Mouse (Mus musculus) embryonic stem cell, embryonic (primary cell): ENCODE data around the gene H2-Q1.
"Not testable (repeated sequence)": the region's sequence is repeated elsewhere in the genome, so short reads cannot be mapped to it uniquely, and the experiment has no call there.

Experiments used
- CTCF ChIA-PET, 4 experiments: fragments of 300-600 bp in 2 of 4; fragments of 350-600 bp in 2 of 4; sonication (Branson Sonifier 250); formaldehyde crosslinking; loops; one replicate each; lab custom pipeline; 2022; ENCODE audit warnings: inconsistent platforms in 2 of 4; lab: Charles Lee
- POLR2A ChIA-PET, 4 experiments: fragments of 300-600 bp in 2 of 4; fragments of 350-600 bp in 2 of 4; sonication (Branson Sonifier 250); formaldehyde crosslinking; loops; one replicate each; lab custom pipeline; 2022; ENCODE audit warnings: antibody characterized with exemption in 4 of 4, inconsistent platforms in 1 of 4; lab: Charles Lee

H2-Q1 gene

DNA sequence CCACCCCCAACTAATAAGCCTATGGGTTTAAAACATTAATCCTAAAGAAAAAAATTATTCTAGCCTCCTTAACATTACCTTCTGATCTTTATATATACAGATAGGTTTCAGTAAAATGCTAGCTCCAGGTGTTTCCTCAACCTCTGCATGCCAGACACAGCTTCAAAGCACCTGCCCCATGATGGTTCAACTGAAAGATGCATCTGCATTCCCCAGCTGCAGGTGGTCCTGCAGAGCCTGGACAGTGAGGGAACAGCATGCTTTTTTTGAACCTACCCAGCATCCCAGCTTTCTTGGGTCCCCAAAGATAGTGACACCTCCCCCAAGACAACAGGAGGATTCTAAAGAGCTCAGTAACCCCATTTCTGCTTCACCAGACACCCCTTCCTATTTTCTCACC is 1.5 kb upstream of the H2-Q1 start:
- POLR2A ChIA-PET, result no interaction called here

DNA sequence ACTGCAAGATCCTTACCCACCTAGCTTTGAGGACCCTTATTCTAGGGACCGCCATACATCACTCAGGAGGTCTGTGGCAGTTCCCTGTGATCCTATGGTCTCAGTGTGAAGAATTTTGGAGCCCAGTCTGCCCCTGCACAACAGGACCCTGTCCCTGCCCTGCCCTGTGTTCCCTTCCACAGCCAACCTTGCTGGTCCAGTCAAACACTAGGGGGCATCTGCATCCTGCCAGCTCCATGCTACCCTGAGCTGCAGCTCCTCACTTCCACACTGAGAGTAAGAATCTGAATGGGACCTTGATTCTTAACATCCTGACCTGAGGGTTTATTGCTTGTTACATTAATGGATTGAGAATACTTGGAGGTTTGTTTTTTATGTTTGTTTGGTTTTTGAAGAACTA is 4.9 kb downstream of the H2-Q1 start:
- POLR2A ChIA-PET, result not testable (repeated sequence)
- CTCF ChIA-PET, result interaction anchor here in 2 of 4 experiments (1.0 to 1.2 kb wide), 2 partner anchors 56 to 110 kb away, joined by 3 to 5 read pairs; no protein-coding TSS in a partner anchor

More for the DNA sequence above, 1.5 kb upstream of the H2-Q1 start:
- CTCF ChIA-PET, result interaction anchor here in 2 of 4 experiments (0.6 to 1.5 kb wide), 3 partner anchors 15 to 61 kb away, joined by 3 read pairs; no protein-coding TSS in a partner anchor

DNA sequence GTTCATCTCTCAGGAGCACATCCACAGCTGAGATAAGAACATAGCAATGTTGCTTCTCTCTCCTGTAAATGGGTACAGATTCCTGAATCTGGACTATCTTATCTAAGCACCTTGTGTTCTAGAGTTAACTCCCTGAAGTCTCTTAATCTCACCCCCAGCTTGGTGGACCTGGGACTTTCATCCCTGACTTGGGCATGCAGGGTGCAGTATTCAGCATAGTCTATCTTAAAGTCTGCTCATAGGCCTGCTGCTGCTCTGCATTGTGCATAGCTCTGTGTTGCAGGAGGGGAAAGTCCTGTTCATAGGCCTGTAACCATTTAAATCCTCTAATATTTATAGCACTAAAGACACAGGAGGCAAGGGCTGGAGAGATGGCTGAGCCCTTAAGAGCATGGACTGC is 5.8 kb downstream of the H2-Q1 start:
- CTCF ChIA-PET, result interaction anchor here in 1 of 4 experiments (0.6 kb wide), 1 partner anchor 197 kb away, joined by 4 read pairs; no protein-coding TSS in a partner anchor
- POLR2A ChIA-PET, result interaction anchor here in 1 of 4 experiments (0.6 kb wide), 1 partner anchor 21 kb away, joined by 3 read pairs; no protein-coding TSS in a partner anchor

DNA sequence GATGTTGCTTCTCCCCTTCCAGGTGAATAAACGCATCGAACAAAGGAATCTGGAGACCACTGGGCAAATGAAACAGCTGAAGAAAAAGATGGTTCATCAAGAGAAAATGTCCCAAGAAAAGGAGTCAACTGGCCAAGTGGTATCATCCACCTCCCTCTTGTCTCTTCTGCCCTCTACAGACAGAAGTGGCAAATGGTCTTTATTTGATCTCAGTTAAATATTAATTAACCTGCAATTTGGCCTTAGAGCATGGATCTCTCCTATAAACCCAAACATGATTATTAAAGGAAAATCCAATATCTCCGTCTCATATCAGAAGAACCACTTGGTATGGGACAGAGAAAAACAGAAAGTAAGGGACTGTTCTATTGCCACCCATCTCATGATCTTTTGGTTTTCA is 9.5 kb downstream of the H2-Q1 start:
- CTCF ChIA-PET, result interaction anchor here in 1 of 4 experiments (2.0 kb wide), 1 partner anchor 28 kb away, joined by 4 read pairs; no protein-coding TSS in a partner anchor
- POLR2A ChIA-PET, result not testable (repeated sequence)

DNA sequence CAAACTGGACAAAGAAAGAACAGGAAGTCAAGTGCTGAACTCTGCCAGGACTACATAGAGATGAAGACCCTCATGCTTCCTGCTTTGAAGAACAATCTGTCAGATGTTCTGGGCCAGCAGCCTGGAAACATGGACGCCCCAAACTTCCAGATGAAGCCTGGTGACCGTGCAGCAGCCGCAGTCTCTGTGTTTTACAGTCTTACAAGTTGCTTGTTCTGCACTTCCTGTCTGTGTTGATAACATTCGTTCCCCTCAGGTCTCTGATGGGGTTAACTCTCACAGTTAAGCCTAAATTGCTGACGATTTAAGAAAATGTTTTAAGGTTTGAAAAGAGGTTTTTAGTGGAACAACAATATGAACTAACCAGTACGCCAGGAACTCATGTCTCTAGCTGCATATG is 11.3 kb downstream of the H2-Q1 start:
- CTCF ChIA-PET, result not testable (repeated sequence)
- POLR2A ChIA-PET, result interaction anchor here in 1 of 4 experiments (0.6 kb wide), 1 partner anchor 344 kb away, joined by 3 read pairs; no protein-coding TSS in a partner anchor

DNA sequence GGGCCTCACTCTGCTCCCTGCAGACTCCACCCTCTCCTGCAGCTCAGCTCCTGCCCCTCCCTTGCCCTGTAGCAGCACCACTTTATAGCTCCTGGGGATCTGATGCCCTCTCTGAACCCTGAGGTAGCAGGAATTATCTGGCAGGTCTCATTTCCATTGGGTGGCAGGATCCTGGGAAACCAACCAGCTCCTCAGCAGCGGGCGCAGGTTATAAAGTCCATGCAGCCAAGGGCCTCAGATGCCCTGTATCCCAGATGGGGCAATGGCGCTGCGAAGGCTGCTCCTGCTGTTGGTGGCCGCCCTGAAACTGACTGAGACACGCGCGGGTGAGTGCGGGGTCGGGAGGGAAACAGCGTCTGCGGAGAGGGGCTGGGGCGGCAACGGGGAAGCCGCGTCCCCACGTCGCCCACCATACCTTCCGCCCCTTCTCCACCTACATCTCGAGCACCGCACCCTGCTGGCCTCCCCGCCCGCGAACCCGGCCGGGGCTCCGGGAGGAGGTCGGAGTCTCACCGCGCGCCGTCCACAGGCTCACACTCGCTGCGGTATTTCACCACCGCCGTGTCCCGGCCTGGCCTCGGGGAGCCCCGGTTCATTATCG is 22.0 kb downstream of the H2-Q1 start, which contains the start of gene H2-Q2:
TSS of gene H2-Q2 (plus strand) at position 172 of the 601 bp plus-strand sequence.
- ChIA-PET CTCF (interaction anchor here in 1 of 4 experiments (0.9 kb wide), 1 partner anchor 40 kb away, joined by 3 read pairs; no protein-coding TSS in a partner anchor), POLR2A (interaction anchor here in 2 of 4 experiments (0.6 to 1.7 kb wide), 6 partner anchors 9 to 448 kb away, joined by 3 to 6 read pairs (median 3); partner anchors contain the start of gene H2-Q1 (in 1 of the 2))

DNA sequence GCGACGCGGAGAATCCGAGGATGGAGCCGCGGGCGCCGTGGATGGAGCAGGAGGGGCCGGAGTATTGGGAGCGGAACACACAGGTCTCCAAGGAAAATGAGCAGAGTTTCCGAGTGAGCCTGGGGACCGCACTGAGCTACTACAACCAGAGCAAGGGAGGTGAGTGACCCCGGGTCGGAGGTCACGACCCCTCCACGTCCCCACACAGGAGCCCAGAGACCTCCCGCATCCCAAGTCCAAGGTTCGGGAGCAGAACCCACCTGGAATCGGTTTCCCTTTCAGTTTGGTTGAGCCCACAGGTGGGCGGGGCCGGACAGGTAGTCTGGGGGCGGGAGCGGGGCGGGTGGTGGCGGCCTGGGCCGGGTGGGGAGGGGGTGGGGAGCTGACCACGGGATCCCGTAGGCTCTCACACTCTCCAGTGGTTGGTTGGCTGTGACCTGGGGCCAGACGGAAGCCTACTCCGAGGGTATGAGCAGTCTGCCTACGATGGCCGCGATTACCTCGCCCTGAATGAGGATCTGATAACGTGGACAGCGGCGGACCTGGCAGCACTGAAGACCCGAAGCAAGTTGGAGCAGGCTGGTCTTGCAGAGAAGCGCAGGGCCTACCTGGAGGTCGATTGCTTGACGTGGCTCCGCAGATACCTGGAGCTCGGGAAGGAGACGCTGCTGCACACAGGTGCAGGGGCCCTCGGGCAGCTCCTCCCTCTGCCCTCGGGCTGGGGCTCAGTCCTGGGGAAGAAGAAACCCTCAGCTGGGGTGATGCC is 22.7 kb downstream of the H2-Q1 start:
- ChIA-PET POLR2A (interaction anchor here in 2 of 4 experiments (0.6 to 1.7 kb wide), 6 partner anchors 8 to 98 kb away, joined by 3 to 6 read pairs (median 4); partner anchors contain the start of gene H2-Q1 (in 1 of the 2)), CTCF (interaction anchor here in 2 of 4 experiments (0.5 to 0.8 kb wide), 3 partner anchors 42 to 174 kb away, joined by 3 to 5 read pairs (median 3); no protein-coding TSS in a partner anchor)

DNA sequence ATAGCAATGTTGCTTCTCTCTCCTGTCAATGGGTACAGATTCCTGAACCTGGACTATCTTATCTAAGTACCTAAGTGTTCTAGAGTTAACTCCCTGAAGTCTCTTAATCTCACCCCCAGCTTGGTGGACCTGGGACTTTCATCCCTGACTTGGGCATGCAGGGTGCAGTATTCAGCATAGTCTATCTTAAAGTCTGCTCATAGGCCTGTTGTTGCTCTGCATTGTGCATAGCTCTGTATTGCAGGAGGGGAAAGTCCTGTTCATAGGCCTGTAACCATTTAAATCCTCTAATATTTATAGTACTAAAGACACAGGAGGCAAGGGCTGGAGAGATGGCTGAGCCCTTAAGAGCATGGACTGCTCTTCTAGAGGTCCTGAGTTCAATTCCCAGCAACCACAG is 27.5 kb downstream of the H2-Q1 start:
- POLR2A ChIA-PET, result interaction anchor here in 2 of 4 experiments (0.9 to 1.3 kb wide), 3 partner anchors 19 to 57 kb away, joined by 3 to 5 read pairs (median 5); no protein-coding TSS in a partner anchor
- CTCF ChIA-PET, result not testable (repeated sequence)

DNA sequence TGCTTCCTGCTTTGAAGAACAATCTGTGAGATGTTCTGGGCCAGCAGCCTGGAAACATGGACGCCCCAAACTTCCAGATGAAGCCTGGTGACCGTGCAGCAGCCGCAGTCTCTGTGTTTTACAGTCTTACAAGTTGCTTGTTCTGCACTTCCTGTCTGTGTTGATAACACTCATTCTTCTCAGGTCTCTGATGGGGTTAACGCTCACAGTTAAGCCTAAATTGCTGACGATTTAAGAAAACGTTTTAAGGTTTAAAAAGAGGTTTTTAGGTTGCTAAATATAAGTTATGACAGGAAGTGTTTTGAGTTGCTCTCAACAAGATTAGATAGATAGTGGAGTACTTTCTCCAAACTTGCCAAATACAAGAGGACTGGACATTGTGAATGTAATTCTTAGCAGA is 33.1 kb downstream of the H2-Q1 start:
- POLR2A ChIA-PET, CTCF ChIA-PET: not testable (repeated sequence)

DNA sequence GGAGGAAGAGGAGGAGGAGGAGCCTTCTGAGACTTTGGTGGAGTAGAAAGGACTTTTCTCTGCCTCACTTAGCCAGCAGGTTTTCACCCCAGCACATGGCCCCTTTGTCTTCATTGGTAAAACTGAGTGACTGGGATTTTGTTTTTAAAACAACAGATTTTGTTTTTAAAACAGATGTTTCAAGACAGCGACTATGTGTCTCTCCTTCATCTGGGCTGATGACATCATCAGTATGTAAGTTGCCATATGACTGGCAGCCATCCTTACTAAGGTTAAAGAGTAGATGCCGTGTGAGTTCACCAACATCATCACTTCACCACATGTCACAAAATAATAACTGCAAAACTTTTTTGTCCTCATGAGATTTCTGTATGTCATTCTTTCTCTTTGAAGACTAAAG is 33.9 kb downstream of the H2-Q1 start:
- CTCF ChIA-PET, result no interaction called here
- POLR2A ChIA-PET, result no interaction called here

DNA sequence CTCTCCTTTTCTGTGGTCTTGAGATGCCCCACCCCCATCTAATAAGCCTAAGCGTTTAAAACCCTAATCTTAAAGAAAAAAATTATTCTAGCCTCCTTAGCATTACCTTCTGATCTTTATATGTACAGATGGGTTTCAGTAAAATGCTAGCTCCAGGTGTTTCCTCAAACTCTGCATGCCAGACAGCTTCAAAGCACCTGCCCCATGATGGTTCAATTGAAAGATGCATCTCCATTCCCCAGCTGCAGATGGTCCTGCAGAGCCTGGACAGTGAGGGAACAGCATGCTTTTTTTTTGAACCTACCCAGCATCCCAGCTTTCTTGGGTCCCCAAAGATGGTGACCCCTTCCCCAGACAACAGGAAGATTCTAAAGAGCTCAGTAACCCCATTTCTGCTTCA is 36.9 kb downstream of the H2-Q1 start:
- ChIA-PET CTCF (interaction anchor here in 1 of 4 experiments (0.6 kb wide), 1 partner anchor 27 kb away, joined by 4 read pairs; no protein-coding TSS in a partner anchor), POLR2A (interaction anchor here in 1 of 4 experiments (0.6 kb wide), 1 partner anchor 302 kb away, joined by 4 read pairs; no protein-coding TSS in a partner anchor)

DNA sequence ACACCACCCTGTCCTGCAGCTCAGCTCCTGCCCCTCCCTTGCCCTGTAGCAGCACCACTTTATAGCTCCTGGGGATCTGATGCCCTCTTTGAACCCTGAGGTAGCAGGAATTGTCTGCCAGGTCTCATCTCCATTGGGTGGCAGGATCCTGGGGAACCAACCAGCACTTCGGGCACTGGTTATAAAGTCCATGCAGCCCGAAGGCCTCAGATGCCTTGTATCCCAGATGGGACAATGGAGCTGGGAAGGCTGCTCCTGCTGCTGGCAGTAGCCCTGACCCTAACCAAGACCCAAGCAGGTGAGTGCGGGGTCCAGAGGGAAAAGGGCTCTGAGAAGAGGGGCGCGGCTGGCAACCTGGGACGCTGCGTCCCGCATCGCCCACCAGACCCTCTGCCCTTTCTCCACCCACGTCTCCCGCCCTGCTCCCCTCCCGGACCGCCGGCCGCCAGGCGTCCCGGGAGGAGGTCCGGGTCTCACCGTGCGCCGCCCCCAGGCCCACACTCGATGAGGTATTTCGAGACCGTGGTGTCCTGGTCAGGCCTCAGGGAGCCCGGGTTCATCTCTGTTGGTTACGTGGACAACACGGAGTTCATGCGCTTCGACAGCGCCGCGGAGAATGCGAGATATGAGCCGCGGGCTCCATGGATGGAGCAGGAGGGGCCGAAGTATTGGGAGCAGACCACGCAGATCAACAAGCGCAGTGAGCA is 38.7 kb downstream of the H2-Q1 start:
- ChIA-PET CTCF (interaction anchor here in 1 of 4 experiments (1.4 kb wide), 1 partner anchor 57 kb away, joined by 4 read pairs; no protein-coding TSS in a partner anchor), POLR2A (no interaction called here)

DNA sequence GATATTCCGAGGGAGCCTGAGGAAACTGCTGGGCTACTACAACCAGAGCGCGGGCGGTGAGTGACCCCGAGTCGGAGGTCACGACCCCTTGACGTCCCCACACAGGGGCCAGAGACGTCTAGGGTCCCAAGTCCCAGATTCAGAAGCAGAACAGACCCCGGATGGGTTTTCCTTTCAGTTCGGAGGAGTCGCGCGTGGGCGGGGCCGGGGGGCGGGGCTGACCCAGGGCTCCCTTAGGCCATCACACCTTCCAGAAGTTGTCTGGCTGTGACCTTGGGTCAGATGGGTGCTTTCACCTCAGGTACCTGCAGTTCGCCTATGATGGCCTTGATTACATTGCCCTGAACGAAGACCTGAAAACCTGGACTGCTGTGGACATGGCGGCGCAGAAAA is 39.3 kb downstream of the H2-Q1 start:
- ChIA-PET POLR2A (no interaction called here), CTCF (interaction anchor here in 1 of 4 experiments (1.4 kb wide), 1 partner anchor 58 kb away, joined by 4 read pairs; no protein-coding TSS in a partner anchor)
